Mouse (Mus musculus): ENCODE measurements around the gene Cntnap1.

DNA sequence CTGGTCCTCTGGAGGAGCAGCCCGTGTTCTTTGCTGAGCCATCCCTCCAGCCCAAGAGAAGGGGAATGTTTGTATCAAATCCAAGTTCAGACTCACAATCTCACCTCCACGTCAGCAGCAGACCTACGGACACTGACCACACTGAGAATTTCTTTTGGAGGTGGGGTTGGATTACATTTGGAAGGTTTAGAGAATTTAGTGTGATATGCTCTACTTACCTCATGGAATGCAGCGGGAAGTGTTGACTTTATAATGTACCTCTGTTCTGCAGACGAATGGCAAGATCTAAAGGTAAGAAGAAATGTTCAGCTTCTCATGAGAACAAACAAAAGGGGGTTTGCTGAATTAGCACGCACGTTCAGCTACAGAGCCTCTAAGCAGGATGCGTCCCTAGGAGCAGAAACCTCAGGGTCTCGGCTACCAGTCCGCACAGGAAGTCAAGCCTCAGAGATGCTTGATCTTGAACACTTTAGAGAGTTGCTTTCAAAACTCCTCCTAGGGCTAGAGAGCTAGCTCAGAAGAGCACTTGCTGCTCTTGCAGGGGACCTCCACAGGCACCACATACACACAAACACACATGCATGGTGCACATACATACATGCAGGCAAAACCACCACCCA, 48.2 kb downstream of the Cntnap1 start:
- TF ChIP-seq POLR2A (IDR thresholded peaks at IDR 0.05; ENCODE audit: borderline replicate concordance, control insufficient read depth, low read depth, low read length) (no peak), CTCF (IDR thresholded peaks at IDR 0.05; ENCODE audit: control insufficient read depth, insufficient read depth, low read length) (no peak)
